Mouse (Mus musculus) intestine, embryonic 14.5 days (tissue): ENCODE data around the gene Islr. TPM values are rescaled to one million over a fixed set of nuclear protein-coding genes. Genes with fewer than 3 reads are reported as not detected.

ENCODE experiments used
- ATAC-seq: fragments of 200-750 bp; cut with Nextera tagmentation; replicated peaks from 2 replicates; pipeline ENCODE4 v1.8.0; 2017; ENCODE audit warnings: low read depth, moderate number of reproducible peaks, moderate TSS enrichment, moderate library complexity; ENCODE audit not compliant: low FRiP score, low TSS enrichment
- DNase-seq: peaks from one replicate; pipeline ENCODE4 v3.0.0-alpha.2; 2018; ENCODE audit warnings: low spot score
- H3K27ac ChIP-seq: fragments of 300-500 bp; sonication (generic); 2 replicates; pipeline ENCODE4 v1.5.1; 2014; ENCODE audit warnings: low read depth, mild to moderate bottlenecking, control low read depth
- H3K27me3 ChIP-seq: fragments of 300-500 bp; sonication (generic); replicated peaks from 2 replicates; pipeline ENCODE4 v1.6.1; 2014; ENCODE audit warnings: low read length, control low read depth; ENCODE audit not compliant: control insufficient read depth, insufficient read depth
- H3K36me3 ChIP-seq: fragments of 300-500 bp; sonication (generic); 2 replicates; pipeline ENCODE4 v1.6.1; 2014; ENCODE audit warnings: low read length, control low read depth; ENCODE audit not compliant: control insufficient read depth, insufficient read depth
- H3K4me1 ChIP-seq: fragments of 300-500 bp; sonication (generic); replicated peaks from 2 replicates; pipeline ENCODE4 v1.6.1; 2014; ENCODE audit warnings: low read length, control low read depth, mixed read lengths; ENCODE audit not compliant: control insufficient read depth, insufficient read depth
- H3K4me2 ChIP-seq: fragments of 300-500 bp; sonication (generic); 2 replicates; pipeline ENCODE4 v1.6.1; 2014; ENCODE audit warnings: low read length
- H3K4me3 ChIP-seq: fragments of 300-500 bp; sonication (generic); 2 replicates; pipeline ENCODE4 v1.5.1; 2014; ENCODE audit warnings: low read depth, low read length, control low read depth, mixed read lengths
- H3K9ac ChIP-seq: fragments of 300-500 bp; sonication (generic); 2 replicates; pipeline ENCODE4 v1.6.1; 2014; ENCODE audit warnings: mild to moderate bottlenecking, low read length
- H3K9me3 ChIP-seq: fragments of 300-500 bp; sonication (generic); 2 replicates; pipeline ENCODE4 v1.6.1; 2016; ENCODE audit warnings: low read length, control low read depth; ENCODE audit not compliant: control insufficient read depth
- WGBS: fragments of 180-500 bp; shearing (Covaris S2); extraction: QIAGEN DNeasy Blood & Tissue Kit; methylation state at CpG from one replicate; pipeline ENCODE4 v1.1.7; 2014; 5-methylcytosine and 5-hydroxymethylcytosine counted together
- polyA plus RNA-seq: library from polyadenylated mRNA; unstranded; fragments of >200 nt; fragmentation: Nextera tagmentation; extraction: Ambion mirVana; gene quantifications from 2 replicates; pipeline ENCODE4 v1.2.1, GENCODE M21; 2014

Gene Islr
- polyA plus RNA-seq, 1 experiment from 2014 or later, result 65.5 TPM

GRCm38 (mm10) chr9:58200270-58201090 is 3.6 kb downstream of the Islr start:
- Histone ChIP-seq H3K4me2 (no peak overlapping the region), H3K27me3 (peaks cover 86% of the 10 kb centered on the region), H3K9me3 (no peaks in the 10 kb centered on the region), H3K27ac (no peak overlapping the region), H3K4me3 (no peak overlapping the region), H3K36me3 (no peaks in the 10 kb centered on the region), H3K9ac (no peak overlapping the region), H3K4me1 (peaks cover 13% of the 10 kb centered on the region)
- WGBS, result 12% methylated on average over 11 of the region's 11 CpGs
- ATAC-seq (no peak), DNase-seq (peak; percentile 50)

- DNase-seq (peak; percentile 60), ATAC-seq (no peak)
- Histone ChIP-seq H3K9ac (no peak overlapping the region), H3K36me3 (no peaks in the 10 kb centered on the region), H3K27me3 (peaks cover 94% of the 10 kb centered on the region), H3K27ac (no peak overlapping the region), H3K9me3 (no peaks in the 10 kb centered on the region), H3K4me3 (peak overlapping the region; percentile 10; the same call in 1 of the 2 replicates), H3K4me2 (peak overlapping the region; percentile 24), H3K4me1 (peaks cover 13% of the 10 kb centered on the region)
- WGBS, result 2% methylated on average over 41 of the region's 41 CpGs
Measured at GRCm38 (mm10) chr9:58199381-58200269, 4.5 kb downstream of the Islr start.

DNA sequence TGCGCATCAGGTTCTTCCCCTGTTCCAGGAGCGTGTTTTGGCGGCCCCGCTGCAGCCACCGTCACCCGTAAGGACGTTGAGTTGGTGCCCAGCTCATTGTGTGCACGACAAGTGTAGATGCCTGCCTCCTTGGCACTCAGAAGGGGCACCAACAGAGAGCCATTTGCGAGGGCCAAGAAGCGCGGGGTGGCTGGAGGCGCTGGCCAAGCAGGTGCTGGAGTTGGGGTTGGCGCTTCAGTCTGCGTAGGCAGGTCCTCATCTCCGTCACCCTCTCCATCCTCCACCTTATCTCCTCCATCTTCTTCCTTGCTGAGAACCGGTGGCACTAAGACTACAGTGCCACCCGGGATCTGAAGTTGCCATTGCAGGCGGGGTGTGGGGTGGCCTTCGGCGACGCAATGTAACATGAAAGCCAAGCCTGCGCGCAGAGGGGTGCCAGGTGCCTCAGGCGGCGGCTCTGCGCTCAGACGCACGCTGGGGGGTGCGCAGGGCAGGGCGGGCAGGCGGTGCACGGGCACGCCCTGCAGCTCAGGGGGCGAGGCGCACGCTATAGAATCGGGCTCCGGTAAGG is 5.2 kb downstream of the Islr start:
- no peak for ATAC-seq
- peaks cover 13% of the 10 kb centered on the region for H3K4me1 ChIP-seq
- WGBS, result 4% methylated on average over 37 of the region's 38 CpGs

DNA sequence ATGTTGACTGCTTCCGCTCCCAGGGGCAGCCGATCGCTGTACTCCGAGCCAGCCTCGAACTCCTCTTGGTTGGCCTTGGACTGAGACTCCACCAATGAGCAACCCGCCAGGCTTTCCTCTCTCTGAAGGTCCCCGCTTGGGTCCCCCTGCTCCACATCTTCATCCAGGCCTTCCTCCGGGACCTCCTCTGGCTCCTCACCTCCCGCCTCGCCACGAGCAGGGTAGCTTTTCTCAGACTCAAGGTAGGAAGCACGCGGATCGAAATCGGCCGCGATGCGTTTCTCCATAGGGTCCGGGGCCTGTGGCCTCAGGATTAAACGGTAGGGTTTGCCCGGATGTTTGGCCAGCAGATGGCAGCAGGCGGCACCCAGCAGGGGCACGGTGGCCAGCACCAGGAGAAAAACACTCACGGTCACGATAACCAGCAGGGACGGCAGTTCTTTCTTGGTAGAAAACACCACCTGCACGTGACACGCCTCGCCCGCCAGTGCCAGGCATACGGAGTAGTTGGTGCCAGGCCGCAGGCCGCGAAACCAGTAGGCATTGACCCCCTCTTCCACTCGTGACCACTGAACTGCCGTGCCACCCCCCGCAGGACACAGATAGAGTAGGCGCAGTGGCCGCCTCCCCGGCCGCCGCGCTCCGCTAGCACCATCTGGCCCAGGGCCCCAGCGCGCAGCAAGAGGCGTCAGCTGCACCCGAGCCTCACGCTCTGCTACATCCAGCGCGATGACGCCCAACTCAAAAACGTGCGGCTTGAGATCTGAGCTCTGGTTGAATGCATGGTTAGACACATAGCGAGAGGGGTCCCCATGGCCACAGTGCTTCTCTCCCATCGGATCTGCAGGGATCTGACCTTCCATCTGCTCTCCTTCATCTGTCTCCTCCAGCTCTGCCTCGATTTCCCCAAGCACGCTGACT is 6.1 kb downstream of the Islr start:
- Histone ChIP-seq H3K4me1 (peaks cover 13% of the 10 kb centered on the region), H3K9me3 (no peaks in the 10 kb centered on the region), H3K36me3 (no peaks in the 10 kb centered on the region), H3K27me3 (peaks cover 88% of the 10 kb centered on the region), H3K27ac (no peak overlapping the region), H3K4me3 (peak overlapping the region; percentile 16), H3K4me2 (peak overlapping the region; percentile 39), H3K9ac (no peak overlapping the region)
- ATAC-seq (peak; percentile 25; the same call in 1 of the 2 replicates), DNase-seq (peak; percentile 69)
- under 1% methylated on average over 58 of the region's 58 CpGs for WGBS

More for the DNA sequence above, 5.2 kb downstream of the Islr start:
- Histone ChIP-seq H3K27ac (no peak overlapping the region), H3K4me2 (peak overlapping the region; percentile 24), H3K9ac (no peak overlapping the region), H3K9me3 (no peaks in the 10 kb centered on the region), H3K36me3 (no peaks in the 10 kb centered on the region), H3K27me3 (peaks cover 96% of the 10 kb centered on the region), H3K4me3 (peak overlapping the region; percentile 10; the same call in 1 of the 2 replicates)
- DNase-seq, result no peak

DNA sequence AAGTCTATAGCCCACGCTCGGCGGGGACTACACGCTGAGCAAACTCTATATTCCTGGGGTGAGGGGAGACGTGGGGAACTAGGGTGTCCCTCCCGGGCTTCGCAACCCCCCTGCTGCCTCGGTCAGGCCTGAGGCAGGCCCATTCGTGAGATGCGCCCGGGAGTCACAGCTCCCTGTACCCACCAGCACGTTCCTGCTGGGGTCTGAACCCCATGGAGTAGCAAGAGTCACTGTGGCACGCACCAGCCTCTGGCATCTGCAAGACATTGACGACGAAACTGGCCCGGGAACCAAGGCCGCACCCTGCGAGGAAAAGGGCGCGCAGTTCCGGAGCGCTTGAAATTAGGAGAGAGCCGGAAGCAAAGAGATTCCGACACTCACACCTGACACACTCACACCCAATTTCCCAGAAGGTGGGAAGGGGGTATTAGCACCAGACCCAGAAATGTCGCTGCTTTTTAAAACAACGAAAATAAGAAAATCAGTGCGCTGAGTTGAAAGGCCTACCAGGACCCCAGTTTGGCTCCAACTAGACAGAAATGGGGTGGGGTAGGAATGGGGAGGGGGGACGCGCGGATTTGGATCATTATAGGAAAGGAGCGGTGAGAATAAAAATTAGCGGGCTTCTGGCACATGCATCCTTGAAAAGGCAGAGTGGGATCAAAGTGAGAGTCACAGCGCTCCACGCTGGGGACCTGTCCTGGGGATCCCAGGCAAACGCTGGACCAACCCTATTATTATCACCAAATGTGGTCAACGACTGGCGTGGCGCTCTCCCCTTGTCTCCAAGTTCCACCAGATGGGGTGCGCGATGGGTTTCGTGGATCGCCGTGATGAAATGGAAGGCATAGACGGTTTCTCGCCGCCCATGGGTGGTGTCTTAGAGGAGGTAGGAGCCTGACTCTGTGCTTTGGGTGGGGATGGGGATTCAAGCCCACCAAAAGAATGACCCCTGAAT is 7.2 kb downstream of the Islr start:
- H3K27me3 ChIP-seq, result peaks cover 76% of the 10 kb centered on the region
- 5% methylated on average over 46 of the region's 46 CpGs for WGBS
- H3K36me3 ChIP-seq, result no peaks in the 10 kb centered on the region
- no peaks in the 10 kb centered on the region for H3K9me3 ChIP-seq
- peaks cover 13% of the 10 kb centered on the region for H3K4me1 ChIP-seq
- H3K4me2 ChIP-seq, result peak overlapping the region; percentile 39
- DNase-seq (peak; percentile 60), ATAC-seq (no peak)
- peak overlapping the region; percentile 16; the same call in 1 of the 2 replicates for H3K4me3 ChIP-seq
- H3K9ac ChIP-seq, result no peak overlapping the region
- no peak overlapping the region for H3K27ac ChIP-seq

DNA sequence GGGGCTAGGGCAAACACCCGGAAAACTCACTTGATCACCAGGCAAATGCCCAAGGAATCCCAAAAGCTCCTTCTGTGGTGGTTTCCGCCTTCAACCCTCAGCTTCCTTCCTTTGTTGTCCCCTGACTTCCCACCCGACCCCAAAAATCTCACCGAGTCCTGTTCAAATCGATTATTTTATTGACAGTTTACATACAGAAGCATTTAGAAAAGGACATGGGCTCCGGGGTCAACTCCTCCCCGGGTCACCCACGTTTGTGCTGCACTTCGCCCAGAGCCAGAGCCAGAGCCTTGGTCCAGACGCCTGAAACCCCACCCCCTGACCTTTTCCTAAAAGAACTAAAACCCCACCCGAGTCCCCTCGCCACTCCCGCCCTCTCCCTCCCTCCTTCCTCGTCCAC is 8.0 kb downstream of the Islr start:
- WGBS, result 6% methylated on average over 14 of the region's 14 CpGs
- H3K36me3 ChIP-seq, result no peaks in the 10 kb centered on the region
- no peak overlapping the region for H3K27ac ChIP-seq
- H3K4me2 ChIP-seq, result peak overlapping the region; percentile 11; the same call in 1 of the 2 replicates
- DNase-seq, result no peak
- H3K27me3 ChIP-seq, result peaks cover 69% of the 10 kb centered on the region
- H3K4me1 ChIP-seq, result peaks cover 11% of the 10 kb centered on the region
- no peaks in the 10 kb centered on the region for H3K9me3 ChIP-seq
- no peak for ATAC-seq
- no peak overlapping the region for H3K9ac ChIP-seq
- H3K4me3 ChIP-seq, result peak overlapping the region; percentile 2; the same call in 1 of the 2 replicates

DNA sequence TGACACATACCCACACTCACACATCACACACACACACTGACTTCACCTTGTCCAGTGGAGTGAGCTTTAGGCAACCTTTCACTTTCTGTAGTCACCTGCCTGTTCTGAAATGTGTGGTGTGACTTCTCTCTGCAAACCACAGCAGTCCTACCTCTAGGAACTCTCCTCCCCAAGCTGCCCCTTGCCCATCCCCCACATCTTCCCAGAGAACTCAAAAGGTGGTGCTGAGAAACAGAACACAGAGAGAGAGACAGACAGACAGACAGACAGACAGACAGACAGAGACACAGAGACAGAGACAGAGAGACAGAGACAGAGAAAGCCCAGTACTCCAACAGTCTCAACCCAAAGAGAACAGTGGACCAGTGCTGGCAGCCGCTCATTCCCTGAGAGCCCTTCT is 8.4 kb downstream of the Islr start:
- no peak overlapping the region for H3K9ac ChIP-seq
- H3K9me3 ChIP-seq, result no peaks in the 10 kb centered on the region
- no peak for ATAC-seq
- no peak for DNase-seq
- H3K27ac ChIP-seq, result no peak overlapping the region
- H3K4me2 ChIP-seq, result no peak overlapping the region
- no peak overlapping the region for H3K4me3 ChIP-seq
- WGBS, result 18% methylated on average over 1 of the region's 1 CpGs
- peaks cover 11% of the 10 kb centered on the region for H3K4me1 ChIP-seq
- H3K27me3 ChIP-seq, result peaks cover 64% of the 10 kb centered on the region
- no peaks in the 10 kb centered on the region for H3K36me3 ChIP-seq
